Mouse (Mus musculus) limb, embryonic 10.5 days (tissue): ENCODE measurements around the gene Iscu. TPM values are rescaled to one million over a fixed set of nuclear protein-coding genes. Genes with fewer than 3 reads are reported as not detected.

Experiments used
- DNase-seq: peaks from one replicate; pipeline ENCODE4 v3.0.0-alpha.2; 2017; ENCODE audit warnings: low spot score
- H3K27ac ChIP-seq: fragments of 300-500 bp; sonication (generic); 2 replicates; pipeline ENCODE4 v1.5.1; 2016; ENCODE audit warnings: mild to moderate bottlenecking
- H3K27me3 ChIP-seq: fragments of 300-500 bp; sonication (generic); 2 replicates; pipeline ENCODE4 v1.6.1; 2016; ENCODE audit warnings: low read depth, mild to moderate bottlenecking; ENCODE audit not compliant: poor library complexity, severe bottlenecking
- H3K36me3 ChIP-seq: fragments of 300-500 bp; sonication (generic); 2 replicates; pipeline ENCODE4 v1.6.1; 2016; ENCODE audit warnings: mild to moderate bottlenecking, moderate library complexity
- H3K4me1 ChIP-seq: fragments of 300-500 bp; sonication (generic); 2 replicates; pipeline ENCODE4 v1.6.1; 2016
- H3K4me3 ChIP-seq: fragments of 300-500 bp; sonication (generic); 2 replicates; pipeline ENCODE4 v1.5.1; 2016; ENCODE audit warnings: mild to moderate bottlenecking, moderate library complexity
- H3K9me3 ChIP-seq: fragments of 300-500 bp; sonication (generic); replicated peaks from 2 replicates; pipeline ENCODE4 v1.6.1; 2016; ENCODE audit warnings: mild to moderate bottlenecking
- WGBS: fragments of 180-500 bp; shearing (Covaris S2); methylation state at CpG from one replicate; pipeline ENCODE4 v1.1.7; 2016; 5-methylcytosine and 5-hydroxymethylcytosine counted together
- polyA plus RNA-seq: library from polyadenylated mRNA; unstranded; fragments of >200 nt; fragmentation: Nextera tagmentation; extraction: Ambion mirVana; gene quantifications from 2 replicates; pipeline ENCODE4 v1.2.1, GENCODE M21; 2016

Gene Iscu
- polyA plus RNA-seq, 1 experiment from 2014 or later = 106 TPM

DNA sequence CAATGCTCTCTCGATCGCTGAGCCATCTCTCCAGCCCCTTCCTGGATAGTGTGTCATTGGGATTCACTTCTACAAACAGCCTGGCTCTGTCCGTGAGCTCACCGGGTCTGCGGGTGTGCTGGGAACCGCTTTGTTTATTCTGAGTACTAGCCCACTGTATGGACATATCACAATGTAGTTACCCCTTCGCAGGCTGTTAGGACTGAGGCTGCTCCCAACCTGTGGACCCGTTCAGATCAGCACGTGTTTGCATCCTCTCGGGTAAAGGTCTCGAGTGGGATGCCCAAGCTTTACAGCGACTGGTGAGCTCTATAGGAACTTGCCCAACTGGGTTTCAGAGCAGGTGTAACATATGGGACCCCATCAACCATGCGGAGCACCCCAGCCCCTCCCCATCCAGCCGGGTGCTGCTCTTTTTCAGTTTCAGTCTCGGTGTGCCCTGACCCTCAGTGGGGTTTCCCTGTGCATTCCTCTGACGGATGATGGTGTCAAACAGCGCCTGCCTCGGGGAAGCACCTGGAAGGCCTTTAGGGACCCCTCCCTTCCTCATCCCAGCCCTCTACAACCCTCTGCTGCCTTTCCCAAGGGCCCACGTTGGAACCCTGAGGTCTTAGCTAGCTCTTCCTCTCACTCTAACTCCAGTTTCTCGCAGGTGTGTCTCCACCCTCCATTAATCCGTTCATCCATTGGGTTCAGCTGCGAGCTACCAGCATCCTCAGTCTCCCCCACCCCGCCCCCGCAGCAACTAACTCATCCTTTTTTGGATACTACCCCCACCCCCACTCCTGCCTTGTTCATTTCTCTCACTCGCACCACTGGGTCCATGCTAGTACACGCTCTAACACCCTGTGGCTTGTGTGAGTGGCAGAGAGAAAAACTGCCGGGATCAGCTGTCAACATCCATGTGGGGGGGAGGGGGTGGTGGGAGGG is 41.8 kb downstream of the Iscu start:
- Histone ChIP-seq H3K9me3 (no peaks in the 10 kb centered on the region), H3K27ac (0 out of 2 replicates have a peak overlapping the region, but pooled peaks have one; percentile 9), H3K4me3 (no peak overlapping the region), H3K27me3 (peaks cover 12% of the 10 kb centered on the region; the same call in 1 of the 2 replicates), H3K36me3 (no peaks in the 10 kb centered on the region), H3K4me1 (peaks cover 23% of the 10 kb centered on the region)
- 39% methylated on average over 27 of the region's 27 CpGs for WGBS
- DNase-seq = no peak

DNA sequence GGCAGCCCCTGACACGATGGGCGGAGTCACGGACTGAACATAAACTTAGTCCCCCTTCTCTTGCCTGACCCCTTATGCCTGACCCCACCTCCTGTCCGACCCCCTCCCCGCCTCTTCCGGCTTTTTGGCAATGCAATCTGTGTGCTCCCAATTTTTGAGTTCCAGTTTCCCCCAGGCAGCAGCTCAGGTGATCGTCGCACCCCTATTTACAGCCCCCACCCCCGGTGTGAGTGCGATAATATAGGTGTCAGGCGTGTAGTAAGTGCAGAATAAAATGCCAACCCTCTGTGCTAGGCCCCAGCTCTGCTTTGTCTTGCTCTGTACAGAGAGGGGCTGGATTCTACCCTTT is 42.5 kb downstream of the Iscu start:
- H3K4me1 ChIP-seq = peaks cover 23% of the 10 kb centered on the region
- no peaks in the 10 kb centered on the region for H3K36me3 ChIP-seq
- H3K27ac ChIP-seq = no peak overlapping the region
- WGBS = 52% methylated on average over 11 of the region's 11 CpGs
- peaks cover 12% of the 10 kb centered on the region; the same call in 1 of the 2 replicates for H3K27me3 ChIP-seq
- no peak overlapping the region for H3K4me3 ChIP-seq
- H3K9me3 ChIP-seq = no peaks in the 10 kb centered on the region
- no peak for DNase-seq

DNA sequence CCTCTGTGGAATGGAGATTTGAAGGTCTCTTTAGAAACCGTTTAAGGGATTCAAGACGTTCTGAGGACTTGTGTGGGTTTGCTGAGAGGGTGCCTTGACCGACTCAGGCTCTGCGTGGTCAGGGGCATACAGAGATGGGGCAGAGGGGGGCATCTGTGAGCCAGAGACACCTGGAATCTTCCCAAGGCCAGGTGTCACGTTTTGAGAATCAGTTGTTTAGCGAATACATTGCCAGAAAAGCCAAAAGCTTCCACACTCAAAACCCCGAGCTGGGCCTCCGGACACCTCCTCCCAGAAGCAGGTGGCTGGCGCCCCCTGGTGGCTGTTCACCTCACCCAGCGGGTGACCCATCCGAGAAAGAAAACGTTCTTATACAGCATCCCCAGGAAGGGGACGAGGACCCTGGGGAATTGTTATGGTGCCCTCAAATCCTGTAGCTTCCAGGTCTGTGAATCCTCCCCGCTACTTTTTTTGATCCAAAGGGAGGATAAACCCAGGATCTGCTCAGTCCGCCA is 43.1 kb downstream of the Iscu start:
- H3K27ac ChIP-seq = no peak overlapping the region

DNA sequence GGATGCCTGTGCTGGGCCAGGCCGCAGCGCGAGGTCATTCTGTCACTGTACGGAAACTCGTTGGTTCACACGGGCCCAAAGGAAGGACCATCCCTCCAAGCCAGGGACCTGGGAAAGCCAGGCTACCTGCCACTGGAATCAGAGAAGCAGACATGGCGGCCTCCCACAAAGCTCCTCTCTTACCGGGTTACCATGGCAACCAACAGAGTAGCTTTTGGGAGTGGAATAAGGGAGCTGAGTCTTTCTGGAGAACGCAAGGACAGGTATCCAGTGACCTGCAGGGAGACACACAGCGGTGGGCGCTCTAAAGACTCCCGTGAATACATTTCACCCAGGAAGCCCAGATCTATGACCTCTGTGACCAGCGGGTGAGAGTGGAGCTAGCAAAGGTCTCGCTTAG is 46.0 kb downstream of the Iscu start:
- DNase-seq = no peak
- H3K27ac ChIP-seq = no peak overlapping the region
- peaks cover 12% of the 10 kb centered on the region; the same call in 1 of the 2 replicates for H3K27me3 ChIP-seq
- no peaks in the 10 kb centered on the region for H3K9me3 ChIP-seq
- no peaks in the 10 kb centered on the region for H3K36me3 ChIP-seq
- peaks cover 23% of the 10 kb centered on the region for H3K4me1 ChIP-seq
- no peak overlapping the region for H3K4me3 ChIP-seq
- 74% methylated on average over 14 of the region's 14 CpGs for WGBS

More for the DNA sequence above, 43.1 kb downstream of the Iscu start:
- Histone ChIP-seq H3K36me3 (no peaks in the 10 kb centered on the region), H3K4me3 (no peak overlapping the region), H3K4me1 (peaks cover 23% of the 10 kb centered on the region), H3K27me3 (peaks cover 12% of the 10 kb centered on the region; the same call in 1 of the 2 replicates), H3K9me3 (no peaks in the 10 kb centered on the region)
- peak; percentile 96 for DNase-seq
- WGBS = 16% methylated on average over 15 of the region's 15 CpGs

DNA sequence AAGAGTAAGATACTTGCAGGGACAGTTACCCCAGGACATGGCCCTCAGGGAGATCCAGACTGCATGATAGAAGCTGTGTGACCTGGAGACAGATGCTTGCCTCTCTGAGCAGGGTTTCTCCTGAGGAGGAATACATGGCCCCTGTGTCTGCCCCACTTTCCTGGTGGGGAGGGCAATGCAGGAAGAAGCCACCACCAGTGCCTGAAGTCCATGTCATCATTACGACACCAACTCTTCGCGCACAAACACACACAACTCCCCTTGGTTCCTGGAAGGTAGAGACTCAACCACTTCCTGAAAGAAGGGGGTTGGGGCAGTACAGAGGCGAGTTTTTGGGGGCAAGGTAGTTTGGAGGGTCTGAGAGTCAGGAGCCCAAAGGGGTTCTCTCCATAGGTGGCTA is 51.7 kb downstream of the Iscu start:
- H3K36me3 ChIP-seq = no peaks in the 10 kb centered on the region

DNA sequence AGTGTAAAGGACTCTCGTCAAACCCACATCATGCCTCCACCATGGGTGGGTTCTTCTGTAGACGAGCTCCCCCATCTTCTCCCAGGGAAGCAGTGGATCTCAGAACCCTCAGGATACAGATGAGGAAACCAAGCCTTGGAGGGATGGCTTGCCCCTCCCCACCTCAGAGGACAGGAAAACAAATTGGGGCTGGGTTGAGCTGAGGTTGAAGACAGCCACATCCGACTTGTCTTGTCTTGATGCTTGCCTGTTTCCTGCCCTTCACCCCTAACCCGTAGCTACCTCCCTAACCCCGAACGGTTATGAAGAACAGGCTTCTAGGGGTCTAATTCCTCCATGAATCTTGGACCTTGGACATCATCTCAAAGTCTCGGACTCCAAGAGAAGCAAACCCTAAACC is 53.0 kb downstream of the Iscu start:
- Histone ChIP-seq H3K4me1 (peaks cover 11% of the 10 kb centered on the region; the same call in 1 of the 2 replicates), H3K27me3 (no peaks in the 10 kb centered on the region), H3K9me3 (no peaks in the 10 kb centered on the region), H3K27ac (no peak overlapping the region), H3K36me3 (no peaks in the 10 kb centered on the region), H3K4me3 (no peak overlapping the region)
- WGBS = 87% methylated on average over 7 of the region's 7 CpGs
- DNase-seq = no peak

More for the DNA sequence above, 51.7 kb downstream of the Iscu start:
- DNase-seq = no peak
- Histone ChIP-seq H3K4me3 (no peak overlapping the region), H3K4me1 (peaks cover 4% of the 10 kb centered on the region; the same call in 1 of the 2 replicates), H3K27me3 (no peaks in the 10 kb centered on the region), H3K9me3 (no peaks in the 10 kb centered on the region), H3K27ac (no peak overlapping the region)
- WGBS = 86% methylated on average over 4 of the region's 4 CpGs

DNA sequence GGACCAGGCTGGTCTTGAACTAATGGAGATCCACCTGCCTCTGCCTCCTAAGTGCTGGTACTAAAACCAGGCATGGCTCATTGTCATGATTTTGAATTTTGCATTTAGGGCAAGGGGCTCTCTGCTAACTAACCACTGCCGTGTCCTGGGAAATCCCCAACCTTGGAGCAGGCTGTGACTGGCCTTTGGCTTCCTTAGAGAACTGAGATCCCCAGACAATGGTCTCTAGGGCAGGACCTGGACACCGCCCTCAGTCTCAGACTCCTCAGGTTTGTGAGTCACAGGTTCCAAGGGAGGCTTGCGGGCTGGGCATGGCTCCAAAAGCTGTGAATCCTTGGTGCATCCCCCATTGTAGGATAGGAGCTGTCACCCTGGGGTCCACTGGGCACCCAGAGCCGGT is 54.1 kb downstream of the Iscu start:
- Histone ChIP-seq H3K4me3 (no peak overlapping the region), H3K27ac (no peak overlapping the region), H3K36me3 (no peaks in the 10 kb centered on the region), H3K4me1 (peaks cover 11% of the 10 kb centered on the region; the same call in 1 of the 2 replicates), H3K27me3 (no peaks in the 10 kb centered on the region), H3K9me3 (no peaks in the 10 kb centered on the region)
- WGBS = 87% methylated on average over 4 of the region's 4 CpGs
- DNase-seq = no peak

Other genes with a start within 250 kb of the Iscu start
- gene Cmklr1, start 122.3 kb upstream of the Iscu start, polyA plus RNA-seq = 2.3 and 3.4 TPM in 2 replicates
- not detected in 2 replicates for gene 1700069L16Rik, start 48.0 kb upstream of the Iscu start, polyA plus RNA-seq
- 3.3 and 3.4 TPM in 2 replicates for gene Ficd, start 36.9 kb upstream of the Iscu start, polyA plus RNA-seq
- gene Sart3, start 238 bp upstream of the Iscu start, polyA plus RNA-seq = 90.9 and 100 TPM in 2 replicates
- gene Tmem119, start 27.8 kb downstream of the Iscu start, polyA plus RNA-seq = 159 and 218 TPM in 2 replicates
- gene Selplg, start 59.9 kb downstream of the Iscu start, polyA plus RNA-seq = 0.60 and 0.80 TPM in 2 replicates
- 129 and 139 TPM in 2 replicates for gene Coro1c, start 136.0 kb downstream of the Iscu start, polyA plus RNA-seq
- 13.6 and 16.4 TPM in 2 replicates for gene Ssh1, start 221.1 kb downstream of the Iscu start, polyA plus RNA-seq
- gene Dao, start 231.0 kb downstream of the Iscu start, polyA plus RNA-seq = not detected in 2 replicates